Mouse (Mus musculus) CD4-positive, CD25-positive, alpha-beta regulatory T cell, adult 2 months (primary cell): ENCODE results near the gene Dusp27.

Experiments
- DNase-seq: peaks from one replicate; pipeline ENCODE4 v3.0.0-alpha.2; 2012; ENCODE audit warnings: low read depth, low spot score

The Dusp27 gene

GRCm38 (mm10) chr1:166127719-166128118 is at the start of gene Dusp27:
Gene Dusp27, minus strand, starts transcription at chr1:166127922.
- DNase-seq = no peak

DNA sequence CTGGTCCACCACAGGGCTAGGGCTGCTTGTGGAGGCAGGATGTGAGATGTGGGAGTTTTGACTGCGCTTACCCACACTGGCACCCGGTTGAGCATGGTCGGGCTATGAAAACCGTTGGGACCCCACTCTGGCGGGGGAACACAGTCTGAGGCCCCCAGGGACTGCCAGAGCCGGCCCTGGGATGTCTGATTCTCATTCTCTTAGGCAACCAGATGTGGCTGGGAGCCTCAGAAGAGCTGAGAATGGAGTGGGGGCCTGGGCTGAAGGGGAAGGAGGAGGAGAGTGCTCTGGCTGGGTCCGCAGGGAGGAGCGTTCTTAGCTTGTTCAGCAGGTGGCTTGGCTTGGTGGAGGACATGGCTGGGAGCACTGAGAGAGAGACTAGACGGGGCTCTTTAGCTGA is 45.9 kb upstream of the Dusp27 start:
- no peak for DNase-seq

GRCm38 (mm10) chr1:166172992-166173391 is 45.3 kb upstream of the Dusp27 start:
- no peak for DNase-seq

- DNase-seq = no peak
Observed at GRCm38 (mm10) chr1:166170852-166171251, 43.1 kb upstream of the Dusp27 start.

- DNase-seq = no peak
Observed at GRCm38 (mm10) chr1:166169713-166170112, 42.0 kb upstream of the Dusp27 start.

GRCm38 (mm10) chr1:166168017-166168416 is 40.3 kb upstream of the Dusp27 start:
- DNase-seq = no peak

DNA sequence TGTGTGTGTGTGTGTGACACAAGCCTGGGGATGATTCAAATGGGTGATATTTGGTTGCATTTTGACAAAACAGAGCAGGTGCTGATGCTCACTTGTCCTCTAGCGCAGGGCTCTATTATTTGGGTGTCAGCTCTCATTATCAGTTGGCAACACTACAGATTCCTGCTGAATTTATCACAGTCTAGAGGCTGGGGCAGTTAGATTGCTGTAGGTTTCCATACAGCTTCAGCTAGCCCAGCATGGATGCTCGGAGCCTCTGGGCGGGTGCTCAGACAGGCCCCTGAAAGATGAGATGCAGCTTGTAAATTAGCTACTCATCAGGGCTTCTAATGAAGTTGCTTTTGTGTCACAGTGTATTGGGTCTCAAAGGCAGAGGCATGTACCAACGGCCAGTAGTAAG is 39.7 kb upstream of the Dusp27 start:
- DNase-seq = no peak

- DNase-seq = no peak
Observed at GRCm38 (mm10) chr1:166165159-166165558, 37.4 kb upstream of the Dusp27 start.

DNA sequence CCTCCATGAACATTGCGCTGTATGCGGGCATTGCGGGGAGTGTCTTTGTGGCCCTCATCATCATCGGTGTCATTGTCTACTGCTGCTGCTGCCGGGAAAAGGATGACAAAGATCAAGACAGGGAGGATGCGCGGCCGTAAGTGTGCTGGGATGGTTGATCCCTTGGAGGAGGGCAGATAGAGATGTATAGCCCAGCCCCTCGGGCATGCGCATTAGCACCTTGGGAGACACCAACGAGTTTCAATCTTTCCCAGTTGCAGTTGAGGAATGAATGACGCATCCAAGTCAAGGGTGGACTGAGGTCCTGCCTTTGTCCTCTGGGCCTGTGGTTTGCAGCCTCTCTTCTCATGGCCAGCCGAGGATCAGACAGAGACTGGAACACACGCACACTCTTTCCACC is 36.9 kb upstream of the Dusp27 start:
- DNase-seq = no peak

DNA sequence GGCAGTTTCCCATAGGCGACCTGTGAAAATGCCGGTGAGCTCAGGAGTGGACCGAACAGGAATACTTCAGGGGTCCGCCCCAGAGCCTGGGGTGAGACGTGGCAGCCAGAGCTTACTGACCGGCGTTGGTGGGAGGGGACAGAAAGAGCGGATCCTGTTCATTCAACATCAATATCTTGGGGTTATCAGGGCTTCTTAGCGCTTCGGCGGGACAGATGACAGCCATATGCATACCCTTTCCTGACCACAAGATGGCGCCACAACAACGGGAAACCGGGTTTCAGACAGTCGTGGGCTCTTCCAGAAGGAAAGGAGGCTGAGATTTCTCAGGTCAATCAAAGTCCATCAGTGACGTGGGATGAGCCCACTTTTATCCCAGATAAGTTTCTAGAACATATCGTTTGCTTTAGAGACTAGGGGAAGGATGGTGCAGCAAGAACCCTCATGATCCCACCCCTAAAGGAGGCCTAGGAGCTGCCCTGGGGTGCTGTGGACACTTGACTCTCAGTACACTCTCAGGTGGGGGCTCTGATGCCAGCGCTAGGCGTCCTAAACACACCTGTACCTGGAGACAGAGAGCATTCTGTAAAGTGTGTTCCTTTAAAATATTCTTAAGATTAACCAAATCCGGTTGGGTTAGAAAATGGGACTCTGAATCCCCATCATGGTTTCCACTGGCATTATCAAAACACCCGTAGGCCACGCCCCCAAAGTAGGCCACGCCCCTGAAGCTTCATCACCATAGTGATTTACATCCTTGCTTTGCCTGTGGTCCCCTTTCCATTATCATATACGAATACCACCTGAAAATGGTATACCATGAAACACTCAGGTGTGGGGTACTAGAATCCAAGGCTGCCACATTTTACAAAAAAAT is 33.1 kb upstream of the Dusp27 start:
- DNase-seq = peak; percentile 79

- no peak for DNase-seq
Observed at GRCm38 (mm10) chr1:166160111-166160510, 32.4 kb upstream of the Dusp27 start.

GRCm38 (mm10) chr1:166158664-166159063 is 30.9 kb upstream of the Dusp27 start:
- DNase-seq = peak; percentile 11

GRCm38 (mm10) chr1:166157712-166158111 is 30.0 kb upstream of the Dusp27 start:
- DNase-seq = no peak

GRCm38 (mm10) chr1:166155113-166155494 is 27.4 kb upstream of the Dusp27 start:
- DNase-seq = peak; percentile 9

- DNase-seq = peak; percentile 93
Observed at GRCm38 (mm10) chr1:166154162-166155112, 26.7 kb upstream of the Dusp27 start.

DNA sequence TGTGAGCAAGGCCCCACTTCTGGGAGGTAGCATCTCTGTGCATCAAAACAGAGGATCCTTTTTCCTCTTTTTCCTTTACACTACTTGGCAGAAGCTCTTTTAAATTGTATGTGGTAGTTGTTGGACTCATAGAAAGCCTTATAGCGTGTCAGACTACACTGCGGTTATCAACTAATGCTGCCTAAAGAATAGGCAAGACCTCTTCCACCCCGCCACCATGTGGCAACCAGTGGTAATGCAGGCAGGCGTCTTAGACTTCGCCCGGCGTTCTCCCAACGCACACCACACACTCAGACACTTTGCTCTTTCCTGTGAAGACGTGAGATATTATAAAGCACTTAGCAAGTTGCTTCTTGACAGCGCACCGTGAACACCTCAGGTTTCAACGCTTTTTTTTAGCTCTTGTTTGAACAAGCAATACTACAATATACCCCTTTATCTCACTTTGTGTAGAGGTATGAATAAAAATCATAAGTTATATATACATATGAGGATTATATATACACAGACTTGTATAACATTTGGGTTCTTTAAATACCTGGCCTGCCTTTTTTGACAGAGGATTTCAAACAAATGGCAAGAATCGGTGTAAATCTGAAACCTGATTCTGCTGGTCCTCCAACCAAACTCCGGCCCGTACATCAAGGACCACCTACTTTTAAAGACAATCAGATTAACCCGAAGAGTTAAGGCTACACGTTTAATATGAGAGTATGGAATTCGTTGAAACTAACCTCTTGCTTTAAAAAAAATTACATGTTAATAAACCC is 25.8 kb upstream of the Dusp27 start:
- DNase-seq = peak; percentile 90

GRCm38 (mm10) chr1:166152034-166152433 is 24.3 kb upstream of the Dusp27 start:
- no peak for DNase-seq

DNA sequence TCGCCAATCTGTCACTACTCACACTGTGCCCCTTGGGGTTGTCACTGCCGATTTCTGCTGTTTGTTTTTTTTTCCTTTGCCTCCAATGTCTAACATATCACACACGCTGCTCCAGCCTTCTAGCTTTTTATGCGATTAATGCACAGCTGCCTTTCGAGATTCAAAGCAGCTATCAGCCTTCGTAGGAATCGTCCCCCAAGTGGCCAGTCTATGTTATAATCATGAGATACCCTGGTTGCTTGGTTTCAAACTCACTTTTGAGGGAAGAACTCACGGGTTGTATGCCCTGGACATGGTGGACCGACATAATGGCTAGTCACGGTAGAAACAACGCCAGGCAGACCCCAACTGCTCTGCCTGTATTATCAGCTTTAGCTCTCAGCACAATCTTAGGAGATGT is 23.6 kb upstream of the Dusp27 start:
- DNase-seq = no peak

GRCm38 (mm10) chr1:166150035-166150434 is 22.3 kb upstream of the Dusp27 start:
- DNase-seq = no peak

GRCm38 (mm10) chr1:166149441-166149840 is 21.7 kb upstream of the Dusp27 start:
- no peak for DNase-seq

GRCm38 (mm10) chr1:166147657-166148056 is 19.9 kb upstream of the Dusp27 start:
- DNase-seq = no peak

DNA sequence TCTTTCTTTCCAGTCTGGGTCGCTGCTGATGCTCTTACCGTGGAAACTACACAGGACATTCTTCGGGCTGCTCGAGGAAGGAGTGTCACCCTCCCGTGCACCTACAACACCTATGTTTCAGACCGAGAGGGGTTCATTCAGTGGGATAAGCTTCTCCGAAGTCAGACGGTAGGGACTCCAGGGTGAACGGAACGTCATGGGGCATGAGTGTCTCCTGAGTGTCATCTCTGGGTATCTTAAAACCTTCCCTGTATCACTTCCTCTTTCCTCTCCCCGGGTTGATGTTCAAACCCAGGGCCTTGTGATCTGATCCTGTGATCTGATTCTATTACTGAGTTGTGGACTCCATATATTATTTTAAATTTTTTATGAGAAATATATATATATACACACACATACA is 18.9 kb upstream of the Dusp27 start:
- DNase-seq = no peak
